Mouse (Mus musculus) small intestine, adult 2 months (tissue): Measurements from ENCODE around the gene Acpp.

Experiments used
- CTCF ChIP-seq: fragments of 200-500 bp; IDR thresholded peaks from 2 replicates; pipeline ENCODE4 v1.5.1; 2012; ENCODE audit warnings: low read depth, mild to moderate bottlenecking, control low read depth, inconsistent platforms, low read length, moderate library complexity, mixed read lengths; ENCODE audit not compliant: insufficient replicate concordance, insufficient read length; ENCODE audit errors: extremely low read depth
- POLR2A ChIP-seq: fragments of 200-500 bp; IDR thresholded peaks from 2 replicates; pipeline ENCODE4 v1.6.1; 2012; ENCODE audit warnings: low read depth, mild to moderate bottlenecking, control low read depth, inconsistent platforms, low read length, moderate library complexity

DNA sequence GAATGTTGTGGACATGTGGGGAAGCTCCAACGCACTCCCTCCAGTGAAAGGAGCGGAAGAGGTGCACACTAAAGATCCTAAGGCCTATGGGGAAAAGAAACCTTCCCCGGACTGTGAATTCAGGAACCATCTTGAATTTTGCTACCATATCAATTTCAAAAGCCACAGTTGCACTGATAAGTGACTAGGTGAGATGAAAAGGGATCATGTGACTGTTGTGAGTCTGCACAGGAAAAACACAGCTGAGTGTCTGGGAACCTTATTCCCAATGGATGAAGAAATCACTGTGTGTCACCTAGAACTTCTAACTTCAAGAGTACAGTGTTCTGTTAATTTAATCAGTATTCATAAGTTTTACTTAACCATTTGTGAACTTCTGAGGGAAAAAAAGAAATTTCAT, 84.9 kb downstream of the Acpp start:
- TF ChIP-seq CTCF = no peak
- no peak for TF ChIP-seq POLR2A
